Mouse (Mus musculus) neural tube, embryonic 14.5 days (tissue): ENCODE data around the gene Plekhg4. TPM values are rescaled to one million over a fixed set of nuclear protein-coding genes. Genes with fewer than 3 reads are reported as not detected.

Experiments used
- ATAC-seq: fragments of 200-750 bp; cut with Nextera tagmentation; 2 replicates; pipeline ENCODE4 v1.8.0; 2017; ENCODE audit warnings: low read depth, mild to moderate bottlenecking, moderate TSS enrichment, moderate library complexity
- H3K27ac ChIP-seq: fragments of 300-500 bp; sonication (generic); 2 replicates; pipeline ENCODE4 v1.5.1; 2014; ENCODE audit warnings: low read depth, mild to moderate bottlenecking, control low read depth, low read length, moderate library complexity, mixed read lengths
- H3K27me3 ChIP-seq: fragments of 300-500 bp; sonication (generic); 2 replicates; pipeline ENCODE4 v1.6.1; 2014; ENCODE audit warnings: low read length; ENCODE audit not compliant: control insufficient read depth, insufficient read depth
- H3K36me3 ChIP-seq: fragments of 300-500 bp; sonication (generic); 2 replicates; pipeline ENCODE4 v1.6.1; 2014; ENCODE audit warnings: low read length, mixed read lengths; ENCODE audit not compliant: control insufficient read depth, insufficient read depth
- H3K4me1 ChIP-seq: fragments of 300-500 bp; sonication (generic); 2 replicates; pipeline ENCODE4 v1.6.1; 2014; ENCODE audit warnings: low read length; ENCODE audit not compliant: control insufficient read depth, insufficient read depth
- H3K4me2 ChIP-seq: fragments of 300-500 bp; sonication (generic); 2 replicates; pipeline ENCODE4 v1.6.1; 2014; ENCODE audit warnings: mild to moderate bottlenecking, low read depth, low read length, control low read depth
- H3K4me3 ChIP-seq: fragments of 300-500 bp; sonication (generic); 2 replicates; pipeline ENCODE4 v1.5.1; 2014; ENCODE audit warnings: low read depth, low read length, control low read depth, mixed read lengths
- H3K9ac ChIP-seq: fragments of 300-500 bp; sonication (generic); replicated peaks from 2 replicates; pipeline ENCODE4 v1.6.1; 2014; ENCODE audit warnings: low read depth, mild to moderate bottlenecking, control low read depth, low read length, mixed read lengths
- H3K9me3 ChIP-seq: fragments of 300-500 bp; sonication (generic); 2 replicates; pipeline ENCODE4 v1.6.1; 2016; ENCODE audit warnings: low read length; ENCODE audit not compliant: control insufficient read depth
- WGBS: fragments of 180-500 bp; shearing (Covaris S2); extraction: QIAGEN DNeasy Blood & Tissue Kit; methylation state at CpG from one replicate; pipeline ENCODE4 v1.1.7; 2014; 5-methylcytosine and 5-hydroxymethylcytosine counted together
- polyA plus RNA-seq: library from polyadenylated mRNA; unstranded; fragments of >200 nt; fragmentation: Nextera tagmentation; extraction: Ambion mirVana; gene quantifications from 2 replicates; pipeline ENCODE4 v1.2.1, GENCODE M21; 2014

The Plekhg4 gene
- polyA plus RNA-seq, 1 experiment from 2014 or later, result 2.6 TPM

DNA sequence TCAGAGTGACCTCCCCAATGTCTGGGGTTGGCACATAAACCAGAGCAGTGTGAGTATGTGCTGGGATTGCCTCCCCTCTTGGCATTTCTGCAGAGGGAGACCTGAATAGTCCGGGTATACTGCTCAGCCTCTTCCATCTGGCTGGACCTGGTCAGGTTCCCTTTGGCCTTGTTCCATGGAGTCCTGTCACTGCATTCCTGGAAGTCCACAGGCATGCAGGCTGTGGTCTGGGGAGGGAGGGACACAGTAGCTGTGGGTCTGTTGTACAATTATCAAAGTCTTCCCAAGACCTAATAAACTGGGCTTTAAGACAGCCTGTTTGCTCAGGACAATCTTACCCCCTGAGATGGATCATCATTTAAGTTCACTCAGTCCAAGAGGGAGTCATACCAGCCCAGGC, 14.1 kb downstream of the Plekhg4 start:
- Histone ChIP-seq H3K27ac (no peak overlapping the region), H3K4me3 (no peak overlapping the region), H3K4me2 (no peak overlapping the region), H3K36me3 (no peaks in the 10 kb centered on the region), H3K4me1 (no peaks in the 10 kb centered on the region), H3K27me3 (no peaks in the 10 kb centered on the region), H3K9me3 (no peaks in the 10 kb centered on the region), H3K9ac (no peak overlapping the region)
- no peak for ATAC-seq
- WGBS, result 100% methylated on average over 1 of the region's 1 CpGs

DNA sequence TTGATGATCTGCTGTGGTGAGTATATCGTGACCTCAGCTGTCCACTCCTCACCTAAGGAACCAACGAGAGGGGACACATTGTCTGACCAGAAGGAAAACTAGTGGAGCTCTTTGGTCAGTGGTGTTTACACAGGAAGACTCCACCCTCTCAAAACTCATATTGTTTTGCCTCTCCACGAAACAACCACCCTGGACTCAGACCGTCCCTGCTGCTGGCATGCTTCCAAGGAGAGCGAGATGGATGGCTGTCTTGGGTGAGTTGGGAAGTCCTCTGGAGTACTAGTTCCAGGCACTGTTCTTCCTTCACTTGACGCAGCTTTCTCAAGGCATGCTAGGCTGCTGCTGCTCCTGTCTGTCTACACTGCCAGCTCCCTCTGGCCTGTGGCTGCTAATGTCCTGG, 16.0 kb downstream of the Plekhg4 start:
- Histone ChIP-seq H3K4me1 (no peaks in the 10 kb centered on the region), H3K9ac (no peak overlapping the region), H3K27me3 (no peaks in the 10 kb centered on the region), H3K4me2 (no peak overlapping the region), H3K4me3 (no peak overlapping the region), H3K27ac (no peak overlapping the region), H3K9me3 (no peaks in the 10 kb centered on the region), H3K36me3 (no peaks in the 10 kb centered on the region)
- WGBS, result 71% methylated on average over 6 of the region's 6 CpGs
- no peak for ATAC-seq

DNA sequence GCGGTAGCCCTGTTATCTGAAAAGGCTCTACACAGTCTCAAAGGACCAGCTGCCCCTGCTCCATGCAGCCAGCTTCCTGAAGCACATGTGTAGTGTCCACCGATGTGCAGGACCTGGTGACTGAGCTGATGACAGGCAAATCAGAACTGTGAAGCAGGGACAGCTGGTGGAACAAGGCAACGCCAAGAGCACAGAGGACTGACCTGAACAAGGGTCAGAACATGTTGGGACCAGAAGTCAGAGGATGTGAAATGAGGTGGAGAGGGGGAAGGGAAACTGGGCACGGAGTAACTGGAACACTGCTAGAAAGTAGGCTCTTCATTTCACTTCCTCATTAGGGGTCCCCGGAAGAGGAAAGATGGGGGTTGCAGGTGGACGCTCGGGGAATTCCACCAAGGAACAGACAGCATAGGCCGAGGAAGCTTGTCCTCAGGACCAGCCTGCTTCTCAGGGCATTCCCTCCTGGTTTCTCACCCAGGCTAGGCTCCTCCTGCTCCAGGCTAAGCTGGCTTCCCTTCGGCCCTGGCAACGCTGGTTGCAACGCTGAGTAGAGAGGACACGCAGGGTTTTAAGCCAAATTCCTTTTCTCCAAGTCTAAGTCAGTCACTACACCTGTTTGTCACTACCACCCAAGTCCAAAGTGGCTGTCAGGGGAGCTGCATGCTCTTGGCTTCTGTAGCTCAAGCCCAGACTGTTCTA, 20.2 kb downstream of the Plekhg4 start:
- Histone ChIP-seq H3K36me3 (no peaks in the 10 kb centered on the region), H3K9ac (no peak overlapping the region), H3K27ac (no peak overlapping the region), H3K4me2 (no peak overlapping the region), H3K9me3 (no peaks in the 10 kb centered on the region), H3K4me3 (no peak overlapping the region), H3K27me3 (no peaks in the 10 kb centered on the region), H3K4me1 (no peaks in the 10 kb centered on the region)
- ATAC-seq, result no peak
- WGBS, result 89% methylated on average over 12 of the region's 12 CpGs

DNA sequence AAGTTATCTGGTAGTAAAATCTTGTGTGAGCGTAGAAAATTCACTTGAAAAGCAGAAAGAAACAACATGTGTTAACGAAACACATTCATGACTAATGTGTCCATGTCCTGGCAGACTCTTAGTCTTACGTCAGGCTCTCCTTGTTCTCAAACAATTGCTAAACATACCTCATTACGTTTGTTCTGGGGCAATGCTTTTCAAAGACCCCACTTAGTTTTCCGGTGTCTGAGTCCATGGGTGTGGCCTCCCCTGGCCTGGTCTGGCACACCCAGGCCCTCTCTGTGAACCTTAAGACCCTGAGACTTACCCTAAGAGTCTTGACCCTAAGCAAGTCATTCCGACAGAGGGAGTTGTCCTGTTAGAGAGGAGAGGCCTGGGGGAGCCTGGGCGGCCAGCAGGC, 20.8 kb downstream of the Plekhg4 start:
- Histone ChIP-seq H3K9ac (no peak overlapping the region), H3K4me2 (no peak overlapping the region), H3K4me3 (no peak overlapping the region), H3K36me3 (no peaks in the 10 kb centered on the region), H3K27me3 (no peaks in the 10 kb centered on the region), H3K9me3 (no peaks in the 10 kb centered on the region), H3K4me1 (no peaks in the 10 kb centered on the region), H3K27ac (no peak overlapping the region)
- WGBS, result 52% methylated on average over 7 of the region's 7 CpGs
- no peak for ATAC-seq

DNA sequence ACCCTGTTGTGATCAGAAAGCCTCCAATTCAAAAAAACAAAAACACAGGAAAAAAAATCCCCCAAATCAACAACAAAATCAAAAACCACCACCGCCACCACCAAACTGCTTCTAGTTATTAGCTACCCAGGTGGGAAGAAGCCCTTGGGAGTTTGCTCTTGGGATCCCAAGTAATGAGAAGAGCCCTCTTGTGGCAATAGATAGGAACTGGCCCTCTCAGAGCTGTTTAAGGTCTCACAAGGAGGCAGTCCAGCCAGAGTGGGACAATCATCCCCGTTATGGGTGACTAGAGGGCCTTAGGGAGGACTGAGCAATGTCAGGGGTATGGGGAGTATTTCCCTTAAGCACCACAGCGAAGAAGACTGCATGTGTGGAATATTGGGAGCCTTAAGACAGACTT, 24.7 kb downstream of the Plekhg4 start:
- Histone ChIP-seq H3K9ac (no peak overlapping the region), H3K4me3 (no peak overlapping the region), H3K9me3 (no peaks in the 10 kb centered on the region), H3K27me3 (no peaks in the 10 kb centered on the region), H3K36me3 (no peaks in the 10 kb centered on the region), H3K4me2 (no peak overlapping the region), H3K27ac (no peak overlapping the region), H3K4me1 (no peaks in the 10 kb centered on the region)
- 41% methylated on average over 3 of the region's 3 CpGs for WGBS
- ATAC-seq, result no peak

DNA sequence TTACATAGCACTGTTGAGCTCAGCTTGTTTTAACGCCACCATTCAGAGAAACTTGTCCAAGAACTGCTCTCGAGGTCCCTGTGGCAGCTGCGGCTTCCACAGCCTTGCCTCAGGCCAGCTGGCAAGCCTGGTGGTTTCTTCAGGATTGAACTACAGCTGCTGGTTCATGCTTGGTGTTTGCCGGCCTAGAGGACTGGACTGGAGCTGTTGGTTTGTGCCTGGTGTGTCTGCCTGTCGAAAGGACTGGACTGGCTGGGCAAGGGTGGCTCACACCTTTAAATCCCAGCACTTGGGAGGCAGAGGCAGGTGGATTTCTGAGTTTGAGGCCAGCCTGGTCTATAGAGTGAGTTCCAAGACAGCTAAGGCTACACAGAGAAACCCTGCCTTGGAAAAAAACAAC, 26.9 kb downstream of the Plekhg4 start:
- H3K36me3 ChIP-seq, result no peaks in the 10 kb centered on the region
- H3K4me1 ChIP-seq, result no peaks in the 10 kb centered on the region
- H3K27me3 ChIP-seq, result no peaks in the 10 kb centered on the region
- H3K27ac ChIP-seq, result no peak overlapping the region
- no peak overlapping the region for H3K4me2 ChIP-seq
- no peak overlapping the region for H3K9ac ChIP-seq
- no peaks in the 10 kb centered on the region for H3K9me3 ChIP-seq
- H3K4me3 ChIP-seq, result no peak overlapping the region
- WGBS, result 91% methylated on average over 5 of the region's 5 CpGs
- ATAC-seq, result no peak

DNA sequence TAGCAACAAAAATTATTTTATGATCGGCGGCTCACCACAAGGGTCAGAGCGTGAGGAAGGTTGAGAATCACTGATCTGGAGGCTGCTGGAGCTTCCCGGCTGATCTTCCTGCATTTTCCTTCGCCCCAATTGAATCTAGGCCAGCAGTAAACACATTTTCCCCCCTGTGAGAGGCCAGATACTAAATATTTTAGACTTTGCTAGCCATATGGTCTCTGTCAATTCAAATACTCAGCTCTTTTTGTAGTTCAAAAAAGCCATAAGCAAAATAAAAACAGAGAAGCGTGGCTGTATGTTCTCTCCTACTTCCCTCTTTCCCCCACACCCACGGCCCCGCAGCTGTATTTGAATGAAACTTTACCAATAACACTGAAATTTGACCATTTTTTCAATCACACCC, 30.4 kb downstream of the Plekhg4 start:
- no peak overlapping the region for H3K4me3 ChIP-seq
- no peak overlapping the region for H3K4me2 ChIP-seq
- H3K27me3 ChIP-seq, result no peaks in the 10 kb centered on the region
- H3K4me1 ChIP-seq, result no peaks in the 10 kb centered on the region
- 92% methylated on average over 8 of the region's 8 CpGs for WGBS
- H3K36me3 ChIP-seq, result no peaks in the 10 kb centered on the region
- no peak overlapping the region for H3K27ac ChIP-seq
- ATAC-seq, result no peak
- no peak overlapping the region for H3K9ac ChIP-seq
- H3K9me3 ChIP-seq, result no peaks in the 10 kb centered on the region

DNA sequence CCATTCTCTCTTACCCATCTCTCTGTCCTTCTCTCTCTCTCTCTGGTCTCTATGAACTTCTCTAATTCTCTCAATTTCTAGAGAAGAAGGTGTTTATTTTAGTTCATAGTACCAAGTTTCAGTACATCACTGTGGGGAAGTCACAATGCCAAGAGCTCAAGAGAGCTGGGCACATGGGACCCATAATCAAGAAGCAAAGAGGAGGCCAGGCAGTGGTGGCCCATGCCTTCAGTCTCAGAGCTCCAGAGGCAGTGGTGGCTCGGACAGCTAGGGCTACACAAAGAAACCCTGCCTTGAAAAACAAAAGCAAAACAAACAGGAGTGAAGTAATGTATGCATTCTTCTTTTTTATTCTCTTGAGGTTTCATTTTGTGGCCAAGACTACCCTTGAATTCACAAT, 31.4 kb downstream of the Plekhg4 start:
- 45% methylated on average over 1 of the region's 1 CpGs for WGBS
- no peak overlapping the region for H3K4me3 ChIP-seq

DNA sequence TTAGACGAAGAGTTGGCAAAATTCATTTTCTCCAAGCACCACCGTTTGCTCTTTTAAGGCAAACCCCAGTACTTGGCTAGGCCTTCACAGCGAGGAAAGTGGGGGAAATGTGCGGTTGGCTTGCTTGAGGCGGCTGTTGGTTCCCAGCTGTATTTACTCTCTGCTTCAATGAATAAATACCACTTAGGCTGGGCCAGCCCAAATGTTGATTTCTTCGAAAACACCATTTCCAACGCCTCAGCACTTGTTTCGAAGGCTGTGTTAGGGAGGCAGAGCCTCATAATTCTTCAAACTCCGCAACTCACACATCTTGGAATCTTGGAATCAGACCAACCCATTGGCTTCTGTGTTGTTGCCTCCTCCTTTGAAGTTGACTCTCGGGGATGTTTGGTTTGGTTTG, 33.3 kb downstream of the Plekhg4 start:
- H3K4me3 ChIP-seq, result no peak overlapping the region
- H3K9ac ChIP-seq, result no peak overlapping the region
- WGBS, result 71% methylated on average over 10 of the region's 10 CpGs
- H3K4me2 ChIP-seq, result no peak overlapping the region
- H3K27me3 ChIP-seq, result no peaks in the 10 kb centered on the region
- H3K4me1 ChIP-seq, result no peaks in the 10 kb centered on the region
- H3K27ac ChIP-seq, result no peak overlapping the region
- no peaks in the 10 kb centered on the region for H3K36me3 ChIP-seq
- no peaks in the 10 kb centered on the region for H3K9me3 ChIP-seq
- no peak for ATAC-seq

More for the DNA sequence above, 31.4 kb downstream of the Plekhg4 start:
- Histone ChIP-seq H3K36me3 (no peaks in the 10 kb centered on the region), H3K4me2 (no peak overlapping the region), H3K9me3 (no peaks in the 10 kb centered on the region), H3K27ac (no peak overlapping the region), H3K4me1 (no peaks in the 10 kb centered on the region), H3K27me3 (no peaks in the 10 kb centered on the region), H3K9ac (no peak overlapping the region)
- ATAC-seq, result no peak
